Mouse (Mus musculus) heart, adult 8-10 months (tissue): ENCODE measurements at regions not wholly inside any gene's neighbourhood (a gene's known extent, or its start where the extent isn't known, plus 50 kb on each side); places are given as distances from the start of the nearest gene placed in this dataset.
"Not testable (repeated sequence)": the region's sequence is repeated elsewhere in the genome, so short reads cannot be mapped to it uniquely, and the experiment has no call there.

ENCODE experiments used
- DNase-seq: peaks from one replicate; pipeline ENCODE4 v3.0.0; 2022; ENCODE audit warnings: low spot score

DNA sequence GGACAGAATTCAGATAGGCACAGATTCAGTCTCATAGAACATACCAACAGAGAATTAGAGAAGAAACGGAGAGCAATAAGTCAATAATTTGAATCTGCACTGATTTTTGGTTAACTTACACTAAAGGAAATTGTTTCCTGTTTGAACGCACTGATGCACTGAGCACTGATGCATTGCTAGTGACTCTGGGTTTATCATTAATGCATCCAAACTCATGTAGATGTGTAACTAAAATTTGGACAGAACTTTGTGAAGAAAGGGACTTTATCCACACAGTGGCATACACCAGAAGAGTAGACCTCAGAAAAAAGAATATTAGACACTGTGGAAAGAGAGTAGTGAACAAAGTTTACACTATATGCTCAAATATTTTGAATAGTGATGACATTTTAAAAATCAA lies 364.2 kb downstream of the Casp12 start:
- no peak for DNase-seq

- not testable (repeated sequence) for DNase-seq
These were observed 373.4 kb downstream of the Casp12 start for GRCm38 (mm10) chr9:5718585-5718984.

DNA sequence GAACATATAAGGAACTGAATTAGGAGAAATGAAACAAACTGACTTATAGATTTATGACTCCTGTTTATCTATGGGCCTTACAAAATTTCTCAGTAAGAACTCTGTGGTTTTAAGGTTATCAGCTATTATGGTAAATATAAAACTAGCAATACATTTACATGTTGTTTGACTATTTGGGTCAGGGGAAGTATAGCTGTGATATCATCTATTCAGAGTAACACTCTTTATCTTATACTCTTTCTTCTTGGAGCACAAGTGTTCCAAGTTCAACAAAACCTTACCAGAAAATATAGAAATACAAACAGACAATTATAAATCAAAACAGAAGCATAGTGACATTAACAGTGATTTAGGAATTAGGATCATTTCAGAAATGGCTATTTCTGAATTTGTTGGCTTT lies 383.6 kb downstream of the Casp12 start:
- no peak for DNase-seq

DNA sequence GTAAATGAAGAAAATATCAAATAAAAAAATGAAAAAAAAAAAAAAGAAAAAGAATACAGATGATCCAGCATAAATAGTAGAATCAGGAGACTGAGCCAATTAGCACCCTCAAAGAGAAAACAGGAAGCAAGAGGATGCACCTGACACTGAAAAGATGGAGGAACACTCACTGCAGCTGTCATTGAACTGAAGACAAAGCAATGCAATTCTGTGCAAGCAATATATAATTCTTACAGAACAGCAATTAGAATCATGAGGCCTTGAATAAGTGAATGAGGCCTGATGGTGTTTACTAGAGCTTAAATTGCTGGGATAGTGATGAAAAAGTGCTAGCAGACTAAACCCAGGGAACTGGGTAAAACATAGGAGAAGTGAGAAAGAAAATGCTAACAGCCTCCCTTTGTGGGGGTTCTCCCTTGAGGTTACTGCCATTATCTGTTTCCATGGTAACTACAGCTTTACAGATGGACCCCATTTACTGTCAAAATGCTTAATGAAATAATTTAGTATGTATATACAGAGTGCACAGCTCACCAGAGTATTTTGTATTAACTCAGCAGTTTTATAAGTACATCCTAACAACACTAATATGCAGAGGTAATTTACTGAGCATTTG lies 407.6 kb downstream of the Casp12 start:
- no peak for DNase-seq

DNA sequence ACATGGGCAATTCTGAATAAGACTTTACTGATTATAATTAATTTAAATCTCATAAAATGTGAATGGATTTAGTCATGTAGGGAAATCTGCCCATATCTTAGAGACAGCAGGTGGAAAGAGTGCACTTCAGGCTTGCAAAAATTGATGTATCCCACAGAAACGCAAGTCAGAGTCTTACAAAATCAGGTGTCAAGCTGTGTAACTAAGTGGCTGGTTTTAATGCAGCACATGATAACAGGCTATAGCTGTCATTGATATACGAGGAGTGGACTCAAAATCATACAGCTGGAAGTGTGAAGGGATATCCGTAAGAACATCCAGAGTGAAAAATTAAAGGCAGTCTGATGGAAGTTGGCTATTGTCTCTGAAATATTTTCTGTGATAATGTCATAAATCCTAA lies 408.6 kb downstream of the Casp12 start:
- no peak for DNase-seq

DNA sequence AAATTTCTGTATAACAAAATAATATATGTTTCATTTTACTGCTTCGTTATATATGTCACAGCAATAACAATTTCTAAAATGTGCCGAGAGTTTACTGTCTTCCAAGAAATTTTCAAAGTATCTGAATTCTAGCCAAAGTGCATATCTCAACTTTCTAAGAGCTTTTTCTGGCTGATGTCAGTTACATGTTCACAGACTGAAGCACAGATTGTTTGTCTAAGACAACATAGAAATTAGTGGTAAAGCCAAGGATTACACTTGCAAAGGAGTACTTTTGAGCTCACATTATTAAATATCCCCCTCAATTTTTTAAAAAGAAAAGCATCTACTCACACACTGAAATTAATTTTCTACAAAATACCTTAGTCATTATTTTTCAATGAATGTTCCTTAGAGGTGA lies 407.2 kb upstream of the Pdgfd start:
- no peak for DNase-seq

- DNase-seq: no peak
These were observed 398.5 kb upstream of the Pdgfd start for GRCm38 (mm10) chr9:5769927-5770326.

DNA sequence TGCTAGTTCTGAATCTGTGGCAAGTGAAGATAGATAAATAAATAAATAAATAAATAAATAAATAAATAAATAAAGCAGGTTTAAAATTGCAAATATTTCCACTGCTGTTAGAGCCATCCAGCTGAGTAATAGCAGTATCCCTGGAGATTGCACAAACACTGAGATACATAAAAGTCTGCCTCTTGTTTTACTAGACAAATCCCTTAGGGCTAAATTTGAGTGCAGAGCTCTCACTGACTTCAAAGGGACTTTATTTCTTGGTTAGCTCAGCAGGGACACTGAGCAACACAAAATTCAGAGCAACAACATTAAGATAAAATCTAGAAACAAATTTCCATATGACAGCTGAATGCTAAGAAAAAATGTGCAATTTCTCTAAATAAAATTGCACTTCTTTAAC lies 397.2 kb upstream of the Pdgfd start:
- DNase-seq: no peak
